Mouse (Mus musculus) adrenal gland, adult 18-20 months (tissue): Measurements from ENCODE around the gene Fads2. TPM values are rescaled to one million over a fixed set of nuclear protein-coding genes. Genes with fewer than 3 reads are reported as not detected.
A peak's percentile ranks its signal among the peaks of the same experiment; 100 is the strongest.

Source experiments
- DNase-seq, 2 experiments: peaks; one replicate each; pipeline ENCODE4 v3.0.0; 2021 to 2022; ENCODE audit warnings: low spot score in 2 of 2
- long read RNA-seq, 2 experiments: library from polyadenylated mRNA; stranded (forward); transcript quantifications; one replicate each; pipeline ENCODE4 v2.0.0; 2021
- total RNA-seq, 2 experiments: library from RNA; stranded (reverse); gene quantifications; 1 replicate in 1 of 2; 2 replicates in 1 of 2; pipeline ENCODE4 v1.2.3; 2021

The Fads2 gene
- 1,000 to 10,000 TPM; 1,303 to 1,859 TPM for total RNA-seq
- long read RNA-seq, experiment 1, transcript Fads2-201 (12 exons, 3,150 nt) = major isoform, 2,696 of 2,892 reads
- long read RNA-seq, experiment 1, partial matches to known transcripts = 60 of 2,892 reads
- long read RNA-seq, experiment 1, other reads (novel, unspliced or antisense) = 136 of 2,892 reads
- long read RNA-seq, experiment 2, transcript Fads2-201 (12 exons, 3,150 nt) = major isoform, 3,837 of 4,715 reads
- long read RNA-seq, experiment 2, partial matches to known transcripts = 221 of 4,715 reads
- long read RNA-seq, experiment 2, other reads (novel, unspliced or antisense) = 657 of 4,715 reads

GRCm38 (mm10) chr19:10101341-10102053 is at the start of gene Fads2:
Gene Fads2 (minus strand): TSS chr19:10101746.
- peak; percentile 81 to 89 for DNase-seq

GRCm38 (mm10) chr19:10149189-10149588 is 47.6 kb upstream of the Fads2 start:
- no peak for DNase-seq

- DNase-seq = no peak
These were observed 47.0 kb upstream of the Fads2 start for GRCm38 (mm10) chr19:10148555-10148954.

GRCm38 (mm10) chr19:10144464-10144863 is 42.9 kb upstream of the Fads2 start:
- DNase-seq = no peak

GRCm38 (mm10) chr19:10143667-10144066 is 42.1 kb upstream of the Fads2 start:
- DNase-seq = no peak

- no peak for DNase-seq
These were observed 38.2 kb upstream of the Fads2 start for GRCm38 (mm10) chr19:10139736-10140135.

- no peak for DNase-seq
These were observed 35.9 kb upstream of the Fads2 start for GRCm38 (mm10) chr19:10137423-10137822.

- DNase-seq = no peak
These were observed 33.1 kb upstream of the Fads2 start for GRCm38 (mm10) chr19:10134692-10135091.

GRCm38 (mm10) chr19:10129547-10129946 is 28.0 kb upstream of the Fads2 start:
- peak in 1 of 2 experiments; percentile 8 for DNase-seq

- DNase-seq = no peak
These were observed 25.1 kb upstream of the Fads2 start for GRCm38 (mm10) chr19:10126479-10127250.

- no peak for DNase-seq
These were observed 22.5 kb upstream of the Fads2 start for GRCm38 (mm10) chr19:10123892-10124634.

GRCm38 (mm10) chr19:10122021-10122631 is 20.6 kb upstream of the Fads2 start:
- DNase-seq = peak in 1 of 2 experiments; percentile 46

GRCm38 (mm10) chr19:10116641-10117040 is 15.1 kb upstream of the Fads2 start:
- DNase-seq = no peak

- no peak for DNase-seq
These were observed 14.0 kb upstream of the Fads2 start for GRCm38 (mm10) chr19:10115373-10116158.

- DNase-seq = no peak
These were observed 11.4 kb upstream of the Fads2 start for GRCm38 (mm10) chr19:10112956-10113355.

GRCm38 (mm10) chr19:10108666-10109065 is 7.1 kb upstream of the Fads2 start:
- no peak for DNase-seq

- no peak for DNase-seq
These were observed 6.6 kb upstream of the Fads2 start for GRCm38 (mm10) chr19:10108129-10108528.

- no peak for DNase-seq
These were observed 5.6 kb upstream of the Fads2 start for GRCm38 (mm10) chr19:10107051-10107611.

- DNase-seq = no peak
These were observed 5.1 kb upstream of the Fads2 start for GRCm38 (mm10) chr19:10106634-10107033.
